Mouse (Mus musculus) myocyte (in vitro differentiated cells): ENCODE measurements around the gene Mpc1. TPM values are rescaled to one million over a fixed set of nuclear protein-coding genes. Genes with fewer than 3 reads are reported as not detected.
"Not testable (repeated sequence)": the region's sequence is repeated elsewhere in the genome, so short reads cannot be mapped to it uniquely, and the experiment has no call there.

Experiments used
- H3K27me3 ChIP-seq: one replicate; pipeline ENCODE4 v1.6.1; 2011; ENCODE audit not compliant: control insufficient read depth, insufficient read depth, insufficient read length
- H3K36me3 ChIP-seq: one replicate; pipeline ENCODE4 v1.6.1; 2011; ENCODE audit not compliant: control insufficient read depth, insufficient read depth
- H3K4me2 ChIP-seq: one replicate; pipeline ENCODE4 v1.6.1; 2011; ENCODE audit warnings: low read depth, control low read depth
- H3K4me3 ChIP-seq: one replicate; pipeline ENCODE4 v1.5.1; 2011; ENCODE audit warnings: mild to moderate bottlenecking, control low read depth, moderate library complexity
- H3K79me2 ChIP-seq: one replicate; pipeline ENCODE4 v1.6.1; 2011; ENCODE audit not compliant: control insufficient read depth, insufficient read depth
- H3ac ChIP-seq: one replicate; pipeline ENCODE4 v1.6.1; 2011; ENCODE audit not compliant: control insufficient read depth, insufficient read length
- CEBPB ChIP-seq: IDR thresholded peaks from 2 replicates; pipeline ENCODE4 v1.6.1; 2011; ENCODE audit warnings: mild to moderate bottlenecking, moderate library complexity; ENCODE audit not compliant: poor library complexity, insufficient read depth, severe bottlenecking
- E2F4 ChIP-seq: IDR thresholded peaks from one replicate; pipeline ENCODE4 v1.6.1; 2011; ENCODE audit warnings: mild to moderate bottlenecking, control low read depth, moderate library complexity; ENCODE audit not compliant: insufficient read depth
- MAX ChIP-seq: IDR thresholded peaks from one replicate; pipeline ENCODE4 v1.6.1; 2011; ENCODE audit warnings: low read depth, mild to moderate bottlenecking, control low read depth
- MYOD1 ChIP-seq, 3 experiments: IDR thresholded peaks; one replicate each; pipeline ENCODE4 v1.6.1; 2011; ENCODE audit warnings: control low read depth in 2 of 3, low read depth in 2 of 3, mild to moderate bottlenecking in 2 of 3, moderate library complexity in 1 of 3; ENCODE audit not compliant: insufficient read length in 2 of 3, control insufficient read depth in 1 of 3
- MYOG ChIP-seq, 3 experiments: IDR thresholded peaks; one replicate each; pipeline ENCODE4 v1.6.1; 2011; ENCODE audit warnings: control low read depth in 2 of 3, low read depth in 2 of 3, mild to moderate bottlenecking in 2 of 3; ENCODE audit not compliant: insufficient read length in 2 of 3, control insufficient read depth in 1 of 3, insufficient read depth in 1 of 3
- POLR2A ChIP-seq: IDR thresholded peaks from one replicate; pipeline ENCODE4 v1.6.1; 2011; ENCODE audit warnings: low read depth, mild to moderate bottlenecking, control low read depth, moderate library complexity; ENCODE audit not compliant: insufficient read length
- POLR2AphosphoS2 ChIP-seq: IDR thresholded peaks from one replicate; pipeline ENCODE4 v1.6.1; 2011; ENCODE audit warnings: low read depth, control low read depth; ENCODE audit not compliant: insufficient read length
- REST ChIP-seq: IDR thresholded peaks from one replicate; pipeline ENCODE4 v1.6.1; 2011; ENCODE audit warnings: mild to moderate bottlenecking, control low read depth, moderate library complexity; ENCODE audit not compliant: insufficient read depth, insufficient read length
- SRF ChIP-seq: IDR thresholded peaks from one replicate; pipeline ENCODE4 v1.6.1; 2011; ENCODE audit warnings: low read depth; ENCODE audit not compliant: control insufficient read depth, insufficient read length
- TCF12 ChIP-seq: IDR thresholded peaks from one replicate; pipeline ENCODE4 v1.6.1; 2011; ENCODE audit warnings: mild to moderate bottlenecking, control low read depth; ENCODE audit not compliant: poor library complexity, insufficient read depth, severe bottlenecking
- TCF3 ChIP-seq: IDR thresholded peaks from one replicate; pipeline ENCODE4 v1.6.1; 2011; ENCODE audit warnings: low read depth, control low read depth; ENCODE audit not compliant: insufficient read length
- USF1 ChIP-seq: IDR thresholded peaks from one replicate; pipeline ENCODE4 v1.6.1; 2011; ENCODE audit warnings: low read depth, mild to moderate bottlenecking, control low read depth, moderate library complexity
- polyA plus RNA-seq: library from polyadenylated mRNA; unstranded; fragments of >200 nt; fragmentation: generic; extraction: Trizol; gene quantifications from one replicate; pipeline ENCODE4 v1.2.1, GENCODE M21; 2012; ENCODE audit warnings: missing spikeins

The Mpc1 gene
- polyA plus RNA-seq, 1 experiment = 66.6 TPM

- no peak overlapping the region for H3K4me2 ChIP-seq
- no peak for TF ChIP-seq SRF
- TF ChIP-seq TCF12 = no peak
- TF ChIP-seq MYOG (IDR thresholded peaks at IDR 0.05; ENCODE audit: control insufficient read depth in 1 of 3, insufficient read depth in 1 of 3, insufficient read length in 2 of 3, low read depth in 2 of 3) = no peak
- TF ChIP-seq TCF3 = no peak
- no peak for TF ChIP-seq REST
- TF ChIP-seq E2F4 = no peak
- no peak for TF ChIP-seq USF1
- no peak for TF ChIP-seq CEBPB
- no peak for TF ChIP-seq MAX
- no peak for TF ChIP-seq MYOD1 (IDR thresholded peaks at IDR 0.05; ENCODE audit: control insufficient read depth in 1 of 3, insufficient read length in 2 of 3, low read depth in 2 of 3)
- TF ChIP-seq POLR2A = no peak
- no peak for TF ChIP-seq POLR2AphosphoS2
- no peak overlapping the region for H3ac ChIP-seq
- H3K79me2 ChIP-seq = peaks cover 71% of the 10 kb centered on the region
- no peak overlapping the region for H3K4me3 ChIP-seq
- H3K27me3 ChIP-seq = no peaks in the 10 kb centered on the region
- H3K36me3 ChIP-seq = no peaks in the 10 kb centered on the region
These were observed 31.3 kb downstream of the Mpc1 start for GRCm38 (mm10) chr17:8313976-8314375.

- Histone ChIP-seq H3K4me3 (no peak overlapping the region), H3K79me2 (peaks cover 78% of the 10 kb centered on the region), H3K4me2 (no peak overlapping the region), H3K27me3 (no peaks in the 10 kb centered on the region), H3K36me3 (no peaks in the 10 kb centered on the region), H3ac (no peak overlapping the region)
- no peak for TF ChIP-seq SRF
- TF ChIP-seq REST = no peak
- TF ChIP-seq MYOG (IDR thresholded peaks at IDR 0.05; ENCODE audit: control insufficient read depth in 1 of 3, insufficient read depth in 1 of 3, insufficient read length in 2 of 3, low read depth in 2 of 3) = no peak
These were observed 33.5 kb downstream of the Mpc1 start for GRCm38 (mm10) chr17:8316251-8316650.

- H3K4me2 ChIP-seq, H3K27me3 ChIP-seq, H3ac ChIP-seq, H3K4me3 ChIP-seq, H3K79me2 ChIP-seq, H3K36me3 ChIP-seq: not testable (repeated sequence)
These were observed 44.2 kb downstream of the Mpc1 start for GRCm38 (mm10) chr17:8326877-8327276.

- Histone ChIP-seq H3ac (no peak overlapping the region), H3K4me2 (no peak overlapping the region), H3K4me3 (no peak overlapping the region), H3K36me3 (no peaks in the 10 kb centered on the region), H3K79me2 (no peaks in the 10 kb centered on the region), H3K27me3 (no peaks in the 10 kb centered on the region)
- TF ChIP-seq TCF3 = no peak
- TF ChIP-seq REST = no peak
- no peak for TF ChIP-seq POLR2AphosphoS2
- no peak for TF ChIP-seq MYOG (IDR thresholded peaks at IDR 0.05; ENCODE audit: control insufficient read depth in 1 of 3, insufficient read depth in 1 of 3, insufficient read length in 2 of 3, low read depth in 2 of 3)
- TF ChIP-seq CEBPB = no peak
- no peak for TF ChIP-seq POLR2A
- no peak for TF ChIP-seq USF1
- no peak for TF ChIP-seq SRF
- no peak for TF ChIP-seq TCF12
- TF ChIP-seq MYOD1 (IDR thresholded peaks at IDR 0.05; ENCODE audit: control insufficient read depth in 1 of 3, insufficient read length in 2 of 3, low read depth in 2 of 3) = no peak
- no peak for TF ChIP-seq E2F4
- TF ChIP-seq MAX = no peak
These were observed 45.9 kb downstream of the Mpc1 start for GRCm38 (mm10) chr17:8328511-8329174.

- Histone ChIP-seq H3K27me3 (no peaks in the 10 kb centered on the region), H3K4me2 (no peak overlapping the region), H3K79me2 (no peaks in the 10 kb centered on the region), H3K4me3 (no peak overlapping the region), H3ac (no peak overlapping the region), H3K36me3 (no peaks in the 10 kb centered on the region)
- TF ChIP-seq POLR2A = no peak
- TF ChIP-seq USF1 = no peak
- TF ChIP-seq REST = no peak
- no peak for TF ChIP-seq SRF
- no peak for TF ChIP-seq MYOD1 (IDR thresholded peaks at IDR 0.05; ENCODE audit: control insufficient read depth in 1 of 3, insufficient read length in 2 of 3, low read depth in 2 of 3)
- TF ChIP-seq TCF12 = no peak
- no peak for TF ChIP-seq CEBPB
- no peak for TF ChIP-seq MYOG (IDR thresholded peaks at IDR 0.05; ENCODE audit: control insufficient read depth in 1 of 3, insufficient read depth in 1 of 3, insufficient read length in 2 of 3, low read depth in 2 of 3)
- TF ChIP-seq E2F4 = no peak
- TF ChIP-seq MAX = no peak
- no peak for TF ChIP-seq POLR2AphosphoS2
- TF ChIP-seq TCF3 = no peak
These were observed 47.9 kb downstream of the Mpc1 start for GRCm38 (mm10) chr17:8330602-8331001.

GRCm38 (mm10) chr17:8337159-8337558 lies 54.5 kb downstream of the Mpc1 start, which contains the start of gene Prr18:
TSS of gene Prr18 (plus strand) at chr17:8337459.
- H3ac ChIP-seq, H3K27me3 ChIP-seq, H3K4me3 ChIP-seq: not testable (repeated sequence)

More at GRCm38 (mm10) chr17:8337159-8337558, 54.5 kb downstream of the Mpc1 start, which contains the start of gene Prr18:
- H3K4me2 ChIP-seq, H3K79me2 ChIP-seq, H3K36me3 ChIP-seq: not testable (repeated sequence)
